Mouse (Mus musculus) heart, embryonic 16.5 days (tissue): ENCODE measurements around the gene Tex38. TPM values are rescaled to one million over a fixed set of nuclear protein-coding genes. Genes with fewer than 3 reads are reported as not detected.

ENCODE experiments used
- ATAC-seq: fragments of 200-750 bp; cut with Nextera tagmentation; replicated peaks from 2 replicates; pipeline ENCODE4 v1.8.0; 2017; ENCODE audit warnings: moderate number of reproducible peaks; ENCODE audit not compliant: insufficient read depth, low FRiP score; ENCODE audit errors: extremely low read depth
- H3K27ac ChIP-seq: fragments of 300-500 bp; sonication (generic); 2 replicates; pipeline ENCODE4 v1.5.1; 2014; ENCODE audit warnings: mild to moderate bottlenecking, low read length, control low read depth, moderate library complexity
- H3K27me3 ChIP-seq: fragments of 300-500 bp; sonication (generic); 2 replicates; pipeline ENCODE4 v1.6.1; 2014; ENCODE audit warnings: low read length, mixed read lengths; ENCODE audit not compliant: control insufficient read depth, insufficient read depth
- H3K36me3 ChIP-seq: fragments of 300-500 bp; sonication (generic); 2 replicates; pipeline ENCODE4 v1.6.1; 2014; ENCODE audit not compliant: control insufficient read depth, insufficient read depth
- H3K4me1 ChIP-seq: fragments of 300-500 bp; sonication (generic); 2 replicates; pipeline ENCODE4 v1.6.1; 2014; ENCODE audit warnings: low read length, mixed read lengths; ENCODE audit not compliant: control insufficient read depth, insufficient read depth
- H3K4me2 ChIP-seq: fragments of 300-500 bp; sonication (generic); 2 replicates; pipeline ENCODE4 v1.6.1; 2014; ENCODE audit warnings: low read depth, mild to moderate bottlenecking, control low read depth, low read length
- H3K4me3 ChIP-seq: fragments of 300-500 bp; sonication (generic); 2 replicates; pipeline ENCODE4 v1.5.1; 2014; ENCODE audit warnings: mild to moderate bottlenecking, control low read depth, low read length
- H3K9ac ChIP-seq: fragments of 300-500 bp; sonication (generic); 2 replicates; pipeline ENCODE4 v1.6.1; 2014; ENCODE audit warnings: low read length, control low read depth
- H3K9me3 ChIP-seq: fragments of 300-500 bp; sonication (generic); replicated peaks from 2 replicates; pipeline ENCODE4 v1.6.1; 2016; ENCODE audit warnings: low read length; ENCODE audit not compliant: control insufficient read depth
- WGBS: fragments of 180-500 bp; shearing (Covaris S2); extraction: QIAGEN DNeasy Blood & Tissue Kit; methylation state at CpG from one replicate; pipeline ENCODE4 v1.1.7; 2014; 5-methylcytosine and 5-hydroxymethylcytosine counted together
- polyA plus RNA-seq: library from polyadenylated mRNA; unstranded; fragments of >200 nt; fragmentation: Nextera tagmentation; extraction: Ambion mirVana; gene quantifications from 2 replicates; pipeline ENCODE4 v1.2.1, GENCODE M21; 2015

Gene Tex38
- polyA plus RNA-seq, 1 experiment from 2014 or later, result not detected

GRCm38 (mm10) chr4:115754851-115755250 lies 26.0 kb downstream of the Tex38 start:
- H3K27ac ChIP-seq, result no peak overlapping the region
- no peaks in the 10 kb centered on the region for H3K9me3 ChIP-seq
- H3K4me3 ChIP-seq, result no peak overlapping the region
- ATAC-seq, result no peak
- H3K9ac ChIP-seq, result no peak overlapping the region
- H3K36me3 ChIP-seq, result peaks cover 35% of the 10 kb centered on the region
- no peaks in the 10 kb centered on the region for H3K4me1 ChIP-seq
- no peak overlapping the region for H3K4me2 ChIP-seq
- 90% methylated on average over 1 of the region's 1 CpGs for WGBS
- no peaks in the 10 kb centered on the region for H3K27me3 ChIP-seq

DNA sequence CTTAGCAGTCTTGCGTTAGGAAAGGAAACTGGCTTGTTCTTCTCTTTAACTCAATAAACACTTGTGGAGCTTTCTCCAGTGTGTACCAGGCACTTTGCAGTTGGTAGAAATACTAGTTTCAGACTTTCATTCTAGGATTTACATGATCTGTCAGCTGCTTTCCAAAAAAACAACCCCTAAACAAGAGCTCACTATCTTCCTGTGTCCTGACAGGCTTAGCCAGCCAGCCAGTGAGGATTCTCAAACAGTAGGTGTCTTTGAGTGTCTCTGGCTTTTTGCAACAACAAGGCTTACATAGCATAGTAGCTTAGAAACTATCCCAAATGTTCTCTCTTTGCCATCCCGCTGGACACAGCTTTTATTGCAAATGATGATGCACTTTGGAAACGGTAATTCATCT lies 26.7 kb downstream of the Tex38 start:
- Histone ChIP-seq H3K27me3 (no peaks in the 10 kb centered on the region), H3K4me1 (no peaks in the 10 kb centered on the region), H3K4me2 (no peak overlapping the region), H3K9ac (no peak overlapping the region), H3K9me3 (no peaks in the 10 kb centered on the region), H3K36me3 (peaks cover 33% of the 10 kb centered on the region), H3K27ac (no peak overlapping the region), H3K4me3 (no peak overlapping the region)
- ATAC-seq, result no peak
- 92% methylated on average over 3 of the region's 3 CpGs for WGBS

- Histone ChIP-seq H3K4me1 (no peaks in the 10 kb centered on the region), H3K4me2 (no peak overlapping the region), H3K9me3 (no peaks in the 10 kb centered on the region), H3K27me3 (no peaks in the 10 kb centered on the region), H3K27ac (no peak overlapping the region), H3K36me3 (peaks cover 24% of the 10 kb centered on the region), H3K9ac (no peak overlapping the region), H3K4me3 (no peak overlapping the region)
- no peak for ATAC-seq
- WGBS, result 74% methylated on average over 1 of the region's 1 CpGs
Measured at GRCm38 (mm10) chr4:115749336-115749735, 31.5 kb downstream of the Tex38 start.

DNA sequence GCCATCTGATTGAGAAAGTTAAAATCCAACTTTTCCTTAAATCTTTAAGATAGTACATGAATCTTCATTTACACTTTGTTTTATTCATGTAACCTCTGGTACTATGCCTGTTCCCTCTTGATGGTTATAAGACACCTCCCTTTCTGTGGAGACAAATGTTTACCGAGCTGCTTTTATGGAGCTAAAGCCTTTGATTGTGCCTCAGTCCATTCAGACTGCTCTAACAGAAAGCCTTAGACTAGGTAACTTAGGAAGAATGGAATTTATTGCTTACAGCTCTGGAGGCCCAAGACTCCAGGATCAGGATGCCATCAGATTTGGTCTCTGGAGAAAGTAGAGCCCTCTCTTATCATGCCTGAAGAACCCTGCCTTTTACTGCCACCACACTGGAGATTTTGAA lies 32.6 kb downstream of the Tex38 start:
- WGBS, result 85% methylated on average over 1 of the region's 1 CpGs

GRCm38 (mm10) chr4:115743096-115743495 lies 37.7 kb downstream of the Tex38 start:
- Histone ChIP-seq H3K9me3 (no peaks in the 10 kb centered on the region), H3K36me3 (peaks cover 24% of the 10 kb centered on the region), H3K27ac (no peak overlapping the region), H3K9ac (no peak overlapping the region), H3K4me1 (peaks cover 16% of the 10 kb centered on the region), H3K4me2 (no peak overlapping the region), H3K4me3 (no peak overlapping the region), H3K27me3 (no peaks in the 10 kb centered on the region)
- WGBS, result 63% methylated on average over 4 of the region's 4 CpGs
- ATAC-seq, result no peak

More for the DNA sequence above, 32.6 kb downstream of the Tex38 start:
- no peak overlapping the region for H3K27ac ChIP-seq
- no peaks in the 10 kb centered on the region for H3K27me3 ChIP-seq
- no peak for ATAC-seq
- H3K4me2 ChIP-seq, result no peak overlapping the region
- no peak overlapping the region for H3K4me3 ChIP-seq
- no peaks in the 10 kb centered on the region; the same call in 1 of the 2 replicates for H3K4me1 ChIP-seq
- H3K9me3 ChIP-seq, result no peaks in the 10 kb centered on the region
- peaks cover 18% of the 10 kb centered on the region for H3K36me3 ChIP-seq
- no peak overlapping the region for H3K9ac ChIP-seq

- H3K4me3 ChIP-seq, result no peak overlapping the region
- no peak overlapping the region for H3K27ac ChIP-seq
- peaks cover 23% of the 10 kb centered on the region for H3K36me3 ChIP-seq
- no peak overlapping the region for H3K4me2 ChIP-seq
- no peak overlapping the region for H3K9ac ChIP-seq
- no peaks in the 10 kb centered on the region for H3K9me3 ChIP-seq
- no peaks in the 10 kb centered on the region for H3K27me3 ChIP-seq
- no peak for ATAC-seq
- peaks cover 16% of the 10 kb centered on the region for H3K4me1 ChIP-seq
Measured at GRCm38 (mm10) chr4:115742658-115743057, 38.2 kb downstream of the Tex38 start.

DNA sequence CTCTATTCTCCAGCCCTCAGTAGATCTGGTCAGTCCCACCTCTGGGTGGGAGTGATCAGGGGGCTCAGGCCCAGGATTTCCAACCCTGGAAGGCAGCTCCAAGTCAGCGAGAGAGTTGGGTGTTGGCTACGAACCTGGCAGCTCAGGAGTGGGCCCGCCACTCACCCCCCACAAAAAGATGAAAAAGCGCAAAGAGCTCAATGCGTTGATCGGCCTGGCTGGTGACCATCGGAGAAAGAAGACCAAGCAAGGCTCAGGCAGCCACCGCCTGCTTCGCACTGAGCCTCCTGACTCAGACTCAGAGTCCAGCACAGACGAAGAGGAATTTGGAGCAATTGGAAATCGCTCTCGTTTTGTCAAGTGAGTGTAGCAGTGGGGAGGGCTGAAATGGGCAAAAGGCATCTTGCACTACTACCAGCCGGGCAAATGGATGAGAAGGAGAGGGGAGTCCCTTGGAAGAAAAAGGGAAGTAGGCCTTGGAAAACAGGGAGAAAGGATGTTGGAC lies 42.3 kb downstream of the Tex38 start:
- H3K27ac ChIP-seq, result peak overlapping the region; percentile 91; the same call in 1 of the 2 replicates
- peak overlapping the region; percentile 90 for H3K4me2 ChIP-seq
- H3K36me3 ChIP-seq, result peaks cover 13% of the 10 kb centered on the region
- peak overlapping the region; percentile 84 for H3K9ac ChIP-seq
- peak overlapping the region; percentile 88 for H3K4me3 ChIP-seq
- 34% methylated on average over 13 of the region's 13 CpGs for WGBS
- peaks cover 16% of the 10 kb centered on the region for H3K4me1 ChIP-seq
- no peaks in the 10 kb centered on the region for H3K9me3 ChIP-seq
- ATAC-seq, result no peak
- H3K27me3 ChIP-seq, result peaks cover 4% of the 10 kb centered on the region; the same call in 1 of the 2 replicates

- H3K4me2 ChIP-seq, result peak within 1 kb of the TSS; percentile 90
- H3K36me3 ChIP-seq, result peaks cover 13% of the 10 kb centered on the region
- peak within 1 kb of the TSS; percentile 84 for H3K9ac ChIP-seq
- peaks cover 14% of the 10 kb centered on the region for H3K4me1 ChIP-seq
- under 1% methylated on average over 45 of the region's 45 CpGs for WGBS
- H3K9me3 ChIP-seq, result no peaks in the 10 kb centered on the region
- H3K4me3 ChIP-seq, result peak within 1 kb of the TSS; percentile 88
- peak; percentile 100 for ATAC-seq
- H3K27ac ChIP-seq, result peak within 1 kb of the TSS; percentile 91
- peaks cover 4% of the 10 kb centered on the region; the same call in 1 of the 2 replicates for H3K27me3 ChIP-seq
Measured at GRCm38 (mm10) chr4:115737551-115738041, 43.2 kb downstream of the Tex38 start, which contains the start of gene Efcab14. TSS of gene Efcab14 (plus strand) at chr4:115737744.

GRCm38 (mm10) chr4:115734867-115735266 lies 46.0 kb downstream of the Tex38 start:
- no peak overlapping the region for H3K4me2 ChIP-seq
- no peak overlapping the region for H3K27ac ChIP-seq
- WGBS, result 51% methylated on average over 4 of the region's 4 CpGs
- H3K9ac ChIP-seq, result no peak overlapping the region
- H3K27me3 ChIP-seq, result peaks cover 4% of the 10 kb centered on the region; the same call in 1 of the 2 replicates
- H3K4me3 ChIP-seq, result no peak overlapping the region
- H3K4me1 ChIP-seq, result peaks cover 16% of the 10 kb centered on the region
- H3K36me3 ChIP-seq, result no peaks in the 10 kb centered on the region
- H3K9me3 ChIP-seq, result no peaks in the 10 kb centered on the region
- no peak for ATAC-seq
